ENCODE assay signal across 21 mouse cellular contexts in the genomic region with DNA sequence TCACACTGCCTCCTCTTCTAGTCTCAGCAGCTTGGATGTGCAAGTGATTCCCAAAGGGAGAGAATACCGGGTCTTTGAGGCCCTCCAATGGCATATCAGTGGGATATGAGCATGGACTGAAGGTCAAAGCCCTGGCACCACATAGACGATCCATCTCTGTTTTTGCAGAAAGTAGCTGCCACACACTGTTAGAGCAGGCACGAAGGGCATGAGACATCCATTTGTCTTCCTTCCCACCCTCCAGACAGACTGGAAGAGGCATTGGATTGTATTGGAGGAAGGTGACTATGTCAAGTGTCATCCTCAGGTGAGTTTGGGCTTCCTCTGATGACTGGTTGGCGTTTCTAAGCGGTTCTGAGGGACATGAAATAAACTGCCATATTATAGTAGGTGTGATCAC. TPM values are rescaled to one million over a fixed set of nuclear protein-coding genes. Genes with fewer than 3 reads are reported as not detected.
"Had no signal": no experiment of that assay in that cellular context is flagged by ENCODE, and none has a peak within 500 bp of the region (broad histone marks: within the 10 kb centered on the region; RNA-seq: fewer than 3 reads in every experiment).

No protein-coding gene starts in this region.

- H3K9me3 ChIP-seq: liver, embryonic 13.5 days; liver, embryonic 15.5 days; lung, embryonic 15.5 days; megakaryocyte, embryonic 14.5 days; neural tube, embryonic 12.5 days; stomach, embryonic 15.5 days had no signal

- DNase-seq: liver, embryonic 13.5 days; liver, postnatal 0 days; lung, adult 2 months; lung, postnatal 14 days; lung, postnatal 36 days; right cerebral cortex, postnatal 14 days; thymus, adult 2 months; thymus, postnatal 25 days; thymus, postnatal 4 days had no signal

- H3K27ac ChIP-seq: liver, embryonic 13.5 days; liver, embryonic 15.5 days; lung, embryonic 15.5 days; macrophage; neural tube, embryonic 12.5 days; stomach, embryonic 15.5 days; stomach, postnatal 0 days had no signal

- H3K4me3 ChIP-seq: liver, embryonic 13.5 days; liver, embryonic 15.5 days; lung, embryonic 15.5 days; megakaryocyte, embryonic 14.5 days; neural tube, embryonic 12.5 days; stomach, embryonic 15.5 days had no signal

- ATAC-seq: liver, postnatal 0 days; lung, postnatal 0 days had no signal

- H3K4me1 ChIP-seq: liver, embryonic 13.5 days; liver, embryonic 15.5 days; lung, embryonic 15.5 days; neural tube, embryonic 12.5 days; stomach, embryonic 15.5 days had no signal

- H3K36me3 ChIP-seq: liver, embryonic 13.5 days; liver, embryonic 15.5 days; lung, embryonic 15.5 days; neural tube, embryonic 12.5 days; stomach, embryonic 15.5 days had no signal

- H3K9ac ChIP-seq: liver, embryonic 13.5 days; liver, embryonic 15.5 days; liver, postnatal 0 days; lung, embryonic 15.5 days; neural tube, embryonic 12.5 days; stomach, embryonic 15.5 days had no signal

- H3K4me2 ChIP-seq: liver, embryonic 11.5 days; liver, embryonic 13.5 days; liver, embryonic 15.5 days; lung, embryonic 15.5 days; neural tube, embryonic 12.5 days; stomach, embryonic 15.5 days had no signal

RNA-seq across cellular contexts. Expression of gene En2, which starts 12.8 kb away (rescaled TPM):
- polyA plus RNA-seq: liver, embryonic 11.5 days; liver, embryonic 13.5 days; liver, embryonic 15.5 days; liver, postnatal 0 days; lung, adult 2 months; lung, embryonic 15.5 days; lung, postnatal 0 days; macrophage; neural tube, embryonic 14.5 days; spleen, adult 2 months; stomach, embryonic 15.5 days; stomach, postnatal 0 days; urinary bladder, adult 2 months had no signal
